Mouse (Mus musculus) hindbrain, embryonic 10.5 days (tissue): ENCODE results near the gene Zbtb20. TPM values are rescaled to one million over a fixed set of nuclear protein-coding genes. Genes with fewer than 3 reads are reported as not detected.
A peak's percentile ranks its signal among the peaks of the same experiment; 100 is the strongest.

Source experiments
- DNase-seq: peaks from one replicate; pipeline ENCODE4 v3.0.0-alpha.2; 2017; ENCODE audit warnings: low spot score
- H3K27ac ChIP-seq: fragments of 300-500 bp; sonication (generic); 2 replicates; pipeline ENCODE4 v1.5.1; 2016; ENCODE audit warnings: mild to moderate bottlenecking, moderate library complexity
- H3K27me3 ChIP-seq: fragments of 300-500 bp; sonication (generic); 2 replicates; pipeline ENCODE4 v1.6.1; 2016; ENCODE audit warnings: mild to moderate bottlenecking; ENCODE audit not compliant: poor library complexity, insufficient read depth, severe bottlenecking
- H3K36me3 ChIP-seq: fragments of 300-500 bp; sonication (generic); 2 replicates; pipeline ENCODE4 v1.6.1; 2016; ENCODE audit warnings: mild to moderate bottlenecking, moderate library complexity
- H3K4me1 ChIP-seq: fragments of 300-500 bp; sonication (generic); replicated peaks from 2 replicates; pipeline ENCODE4 v1.6.1; 2016; ENCODE audit warnings: mild to moderate bottlenecking
- H3K4me3 ChIP-seq: fragments of 300-500 bp; sonication (generic); 2 replicates; pipeline ENCODE4 v1.5.1; 2016; ENCODE audit warnings: mild to moderate bottlenecking, moderate library complexity
- H3K9me3 ChIP-seq: fragments of 300-500 bp; sonication (generic); 2 replicates; pipeline ENCODE4 v1.6.1; 2016; ENCODE audit warnings: mild to moderate bottlenecking, moderate library complexity
- WGBS: fragments of 180-500 bp; shearing (Covaris S2); methylation state at CpG from one replicate; pipeline ENCODE4 v1.1.7; 2016; 5-methylcytosine and 5-hydroxymethylcytosine counted together
- polyA plus RNA-seq: library from polyadenylated mRNA; unstranded; fragments of >200 nt; fragmentation: Nextera tagmentation; extraction: Ambion mirVana; gene quantifications from 2 replicates; pipeline ENCODE4 v1.2.1, GENCODE M21; 2016

Gene Zbtb20
- polyA plus RNA-seq, 1 experiment from 2014 or later: 41.3 TPM

GRCm38 (mm10) chr16:43253746-43254145 is 378.1 kb downstream of the Zbtb20 start:
- WGBS: 86% methylated on average over 4 of the region's 4 CpGs

GRCm38 (mm10) chr16:43256191-43256899 is 380.7 kb downstream of the Zbtb20 start:
- no peak for DNase-seq
- no peaks in the 10 kb centered on the region for H3K27me3 ChIP-seq
- WGBS: 85% methylated on average over 3 of the region's 3 CpGs
- H3K36me3 ChIP-seq: no peaks in the 10 kb centered on the region
- no peak overlapping the region for H3K4me3 ChIP-seq
- H3K27ac ChIP-seq: no peak overlapping the region; the same call in 1 of the 2 replicates
- no peaks in the 10 kb centered on the region for H3K9me3 ChIP-seq
- H3K4me1 ChIP-seq: 0 out of 2 replicates have a peak, but pooled peaks cover 4% of the 10 kb centered on the region

More at GRCm38 (mm10) chr16:43253746-43254145, 378.1 kb downstream of the Zbtb20 start:
- no peak for DNase-seq
- H3K9me3 ChIP-seq: no peaks in the 10 kb centered on the region
- H3K27me3 ChIP-seq: no peaks in the 10 kb centered on the region
- no peaks in the 10 kb centered on the region for H3K36me3 ChIP-seq
- H3K27ac ChIP-seq: no peak overlapping the region
- H3K4me3 ChIP-seq: no peak overlapping the region
- 0 out of 2 replicates have a peak, but pooled peaks cover 4% of the 10 kb centered on the region for H3K4me1 ChIP-seq

- Histone ChIP-seq H3K9me3 (no peaks in the 10 kb centered on the region), H3K27ac (no peak overlapping the region), H3K36me3 (no peaks in the 10 kb centered on the region), H3K4me3 (no peak overlapping the region), H3K27me3 (no peaks in the 10 kb centered on the region), H3K4me1 (0 out of 2 replicates have a peak, but pooled peaks cover 4% of the 10 kb centered on the region)
- no peak for DNase-seq
- WGBS: 79% methylated on average over 1 of the region's 1 CpGs
Observed at GRCm38 (mm10) chr16:43256900-43257281, 381.2 kb downstream of the Zbtb20 start.

- no peaks in the 10 kb centered on the region for H3K27me3 ChIP-seq
- no peaks in the 10 kb centered on the region for H3K36me3 ChIP-seq
- H3K27ac ChIP-seq: no peak overlapping the region
- WGBS: 70% methylated on average over 1 of the region's 1 CpGs
- H3K9me3 ChIP-seq: no peaks in the 10 kb centered on the region
- DNase-seq: no peak
- H3K4me1 ChIP-seq: 0 out of 2 replicates have a peak, but pooled peaks cover 4% of the 10 kb centered on the region
- no peak overlapping the region for H3K4me3 ChIP-seq
Observed at GRCm38 (mm10) chr16:43259466-43259865, 383.8 kb downstream of the Zbtb20 start.

GRCm38 (mm10) chr16:43260862-43261261 is 385.2 kb downstream of the Zbtb20 start:
- 87% methylated on average over 2 of the region's 2 CpGs for WGBS
- no peak overlapping the region for H3K27ac ChIP-seq
- H3K27me3 ChIP-seq: no peaks in the 10 kb centered on the region
- DNase-seq: no peak
- no peaks in the 10 kb centered on the region for H3K36me3 ChIP-seq
- 0 out of 2 replicates have a peak, but pooled peaks cover 4% of the 10 kb centered on the region for H3K4me1 ChIP-seq
- H3K9me3 ChIP-seq: no peaks in the 10 kb centered on the region
- H3K4me3 ChIP-seq: no peak overlapping the region

- Histone ChIP-seq H3K4me1 (peaks cover 5% of the 10 kb centered on the region; the same call in 1 of the 2 replicates), H3K27me3 (no peaks in the 10 kb centered on the region), H3K4me3 (no peak overlapping the region), H3K9me3 (no peaks in the 10 kb centered on the region), H3K27ac (no peak overlapping the region), H3K36me3 (no peaks in the 10 kb centered on the region)
- WGBS: 47% methylated on average over 2 of the region's 2 CpGs
- no peak for DNase-seq
Observed at GRCm38 (mm10) chr16:43274057-43274595, 398.4 kb downstream of the Zbtb20 start.

- 86% methylated on average over 4 of the region's 4 CpGs for WGBS
- Histone ChIP-seq H3K27ac (no peak overlapping the region), H3K9me3 (peaks cover 6% of the 10 kb centered on the region; the same call in 1 of the 2 replicates), H3K27me3 (no peaks in the 10 kb centered on the region), H3K4me1 (peaks cover 5% of the 10 kb centered on the region; the same call in 1 of the 2 replicates), H3K4me3 (no peak overlapping the region), H3K36me3 (no peaks in the 10 kb centered on the region)
- DNase-seq: no peak
Observed at GRCm38 (mm10) chr16:43276764-43277163, 401.1 kb downstream of the Zbtb20 start.

- H3K9me3 ChIP-seq: no peaks in the 10 kb centered on the region
- H3K27ac ChIP-seq: peak overlapping the region; percentile 50
- DNase-seq: peak; percentile 19
- H3K4me1 ChIP-seq: peaks cover 16% of the 10 kb centered on the region
- H3K27me3 ChIP-seq: no peaks in the 10 kb centered on the region
- H3K4me3 ChIP-seq: no peak overlapping the region
- WGBS: 35% methylated on average over 1 of the region's 1 CpGs
- no peaks in the 10 kb centered on the region for H3K36me3 ChIP-seq
Observed at GRCm38 (mm10) chr16:43286319-43286718, 410.6 kb downstream of the Zbtb20 start.

GRCm38 (mm10) chr16:43286783-43287383 is 411.2 kb downstream of the Zbtb20 start:
- no peak overlapping the region for H3K4me3 ChIP-seq
- H3K4me1 ChIP-seq: peaks cover 16% of the 10 kb centered on the region
- no peaks in the 10 kb centered on the region for H3K36me3 ChIP-seq
- no peaks in the 10 kb centered on the region for H3K9me3 ChIP-seq
- no peak for DNase-seq
- no peaks in the 10 kb centered on the region for H3K27me3 ChIP-seq
- 56% methylated on average over 1 of the region's 1 CpGs for WGBS
- H3K27ac ChIP-seq: peak overlapping the region; percentile 69

- H3K27ac ChIP-seq: no peak overlapping the region
- 70% methylated on average over 3 of the region's 3 CpGs for WGBS
- DNase-seq: no peak
Observed at GRCm38 (mm10) chr16:43291423-43291822, 415.7 kb downstream of the Zbtb20 start.

GRCm38 (mm10) chr16:43297953-43298596 is 422.4 kb downstream of the Zbtb20 start:
- no peak overlapping the region for H3K27ac ChIP-seq
- H3K36me3 ChIP-seq: no peaks in the 10 kb centered on the region
- peaks cover 18% of the 10 kb centered on the region for H3K4me1 ChIP-seq
- no peak overlapping the region for H3K4me3 ChIP-seq
- H3K9me3 ChIP-seq: no peaks in the 10 kb centered on the region
- H3K27me3 ChIP-seq: no peaks in the 10 kb centered on the region
- WGBS: 54% methylated on average over 5 of the region's 5 CpGs
- no peak for DNase-seq

More at GRCm38 (mm10) chr16:43291423-43291822, 415.7 kb downstream of the Zbtb20 start:
- Histone ChIP-seq H3K4me3 (no peak overlapping the region), H3K4me1 (peaks cover 8% of the 10 kb centered on the region), H3K9me3 (no peaks in the 10 kb centered on the region), H3K27me3 (no peaks in the 10 kb centered on the region), H3K36me3 (no peaks in the 10 kb centered on the region)

- 87% methylated on average over 3 of the region's 3 CpGs for WGBS
- H3K27ac ChIP-seq: no peak overlapping the region
- no peak overlapping the region for H3K4me3 ChIP-seq
- H3K27me3 ChIP-seq: no peaks in the 10 kb centered on the region
- H3K4me1 ChIP-seq: peaks cover 18% of the 10 kb centered on the region
- H3K36me3 ChIP-seq: no peaks in the 10 kb centered on the region
- H3K9me3 ChIP-seq: no peaks in the 10 kb centered on the region
- DNase-seq: no peak
Observed at GRCm38 (mm10) chr16:43300420-43300819, 424.7 kb downstream of the Zbtb20 start.
